Mouse (Mus musculus) heart, embryonic 14.5 days (tissue): ENCODE measurements around the gene Rgs8. TPM values are rescaled to one million over a fixed set of nuclear protein-coding genes. Genes with fewer than 3 reads are reported as not detected.

Source experiments
- ATAC-seq: fragments of 200-750 bp; cut with Nextera tagmentation; 2 replicates; pipeline ENCODE4 v1.8.0; 2017; ENCODE audit warnings: low read depth, moderate TSS enrichment; ENCODE audit not compliant: insufficient number of reproducible peaks, insufficient read depth, low FRiP score
- H3K27ac ChIP-seq, 2 experiments: fragments of 200-500 bp in 1 of 2; fragments of 300-500 bp in 1 of 2; sonication (generic) in 1 of 2; replicated peaks in 1 of 2; 2 replicates each; pipeline ENCODE4 v1.5.1; 2012 to 2014; ENCODE audit warnings: low read depth in 2 of 2, low read length in 2 of 2, control low read depth in 1 of 2, mild to moderate bottlenecking in 1 of 2, mixed read lengths in 1 of 2; ENCODE audit not compliant: control insufficient read depth in 1 of 2, insufficient read depth in 1 of 2
- H3K27me3 ChIP-seq: fragments of 300-500 bp; sonication (generic); 2 replicates; pipeline ENCODE4 v1.6.1; 2014; ENCODE audit warnings: mild to moderate bottlenecking, low read length, control low read depth; ENCODE audit not compliant: control insufficient read depth, insufficient read depth
- H3K36me3 ChIP-seq: fragments of 300-500 bp; sonication (generic); 2 replicates; pipeline ENCODE4 v1.6.1; 2014; ENCODE audit warnings: mild to moderate bottlenecking, control low read depth, low read length, mixed read lengths; ENCODE audit not compliant: control insufficient read depth, insufficient read depth
- H3K4me1 ChIP-seq, 2 experiments: fragments of 200-500 bp in 1 of 2; fragments of 300-500 bp in 1 of 2; sonication (generic) in 1 of 2; 2 replicates each; pipeline ENCODE4 v1.6.1; 2012 to 2014; ENCODE audit warnings: low read length in 2 of 2, control low read depth in 1 of 2, mixed read lengths in 1 of 2; ENCODE audit not compliant: control insufficient read depth in 2 of 2, insufficient read depth in 2 of 2
- H3K4me2 ChIP-seq: fragments of 300-500 bp; sonication (generic); 2 replicates; pipeline ENCODE4 v1.6.1; 2014; ENCODE audit warnings: mild to moderate bottlenecking, low read length
- H3K4me3 ChIP-seq, 2 experiments: fragments of 200-500 bp in 1 of 2; fragments of 300-500 bp in 1 of 2; sonication (generic) in 1 of 2; 2 replicates each; pipeline ENCODE4 v1.5.1; 2012 to 2014; ENCODE audit warnings: low read length in 2 of 2, mild to moderate bottlenecking in 2 of 2, control low read depth in 1 of 2, low read depth in 1 of 2, moderate library complexity in 1 of 2; ENCODE audit not compliant: control insufficient read depth in 1 of 2, insufficient read depth in 1 of 2
- H3K9ac ChIP-seq: fragments of 300-500 bp; sonication (generic); 2 replicates; pipeline ENCODE4 v1.6.1; 2014; ENCODE audit warnings: mild to moderate bottlenecking, low read length
- H3K9me3 ChIP-seq: fragments of 300-500 bp; sonication (generic); 2 replicates; pipeline ENCODE4 v1.6.1; 2016; ENCODE audit warnings: low read length, control low read depth; ENCODE audit not compliant: control insufficient read depth
- WGBS: fragments of 180-500 bp; shearing (Covaris S2); extraction: QIAGEN DNeasy Blood & Tissue Kit; methylation state at CpG from one replicate; pipeline ENCODE4 v1.1.7; 2014; 5-methylcytosine and 5-hydroxymethylcytosine counted together
- polyA plus RNA-seq: library from polyadenylated mRNA; unstranded; fragments of >200 nt; fragmentation: Nextera tagmentation; extraction: Ambion mirVana; gene quantifications from 2 replicates; pipeline ENCODE4 v1.2.1, GENCODE M21; 2014

The Rgs8 gene
- polyA plus RNA-seq, 1 experiment from 2014 or later: 0.58 TPM

DNA sequence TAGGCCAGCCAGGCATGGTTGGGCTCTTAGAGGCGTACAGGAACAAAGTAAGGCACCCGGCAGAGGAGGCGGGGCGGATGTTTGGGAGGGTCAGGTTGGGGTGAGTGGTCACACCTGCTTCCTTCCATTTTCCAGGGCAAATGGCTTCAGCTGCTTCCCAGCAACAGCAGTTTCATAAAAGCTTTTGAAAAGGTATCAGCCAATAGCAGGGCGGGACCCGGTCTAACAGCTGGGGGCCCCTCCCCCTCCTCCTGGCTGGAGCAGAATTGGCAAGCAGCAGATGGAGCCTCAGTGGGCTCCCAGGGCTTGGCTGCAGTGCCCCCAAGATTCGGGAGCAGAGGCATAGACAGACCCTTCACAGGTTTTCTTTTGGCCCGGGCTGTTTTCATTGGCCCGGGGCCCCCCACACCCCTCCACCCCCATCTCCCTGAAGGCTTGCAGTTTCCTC, 11.3 kb upstream of the Rgs8 start:
- Histone ChIP-seq H3K27me3 (no peaks in the 10 kb centered on the region), H3K4me3 (peak overlapping the region in 1 of 2 experiments; percentile 2; a peak in 2 of 4 replicates), H3K9me3 (peaks cover 5% of the 10 kb centered on the region; the same call in 1 of the 2 replicates), H3K4me2 (peak overlapping the region; percentile 57), H3K36me3 (no peaks in the 10 kb centered on the region), H3K9ac (peak overlapping the region; percentile 49), H3K4me1 (peaks cover 15% of the 10 kb centered on the region in 2 experiments), H3K27ac (peak overlapping the region; percentile 66 to 70; a peak in 3 of 4 replicates)
- WGBS: 4% methylated on average over 9 of the region's 9 CpGs
- peak; percentile 73 for ATAC-seq

DNA sequence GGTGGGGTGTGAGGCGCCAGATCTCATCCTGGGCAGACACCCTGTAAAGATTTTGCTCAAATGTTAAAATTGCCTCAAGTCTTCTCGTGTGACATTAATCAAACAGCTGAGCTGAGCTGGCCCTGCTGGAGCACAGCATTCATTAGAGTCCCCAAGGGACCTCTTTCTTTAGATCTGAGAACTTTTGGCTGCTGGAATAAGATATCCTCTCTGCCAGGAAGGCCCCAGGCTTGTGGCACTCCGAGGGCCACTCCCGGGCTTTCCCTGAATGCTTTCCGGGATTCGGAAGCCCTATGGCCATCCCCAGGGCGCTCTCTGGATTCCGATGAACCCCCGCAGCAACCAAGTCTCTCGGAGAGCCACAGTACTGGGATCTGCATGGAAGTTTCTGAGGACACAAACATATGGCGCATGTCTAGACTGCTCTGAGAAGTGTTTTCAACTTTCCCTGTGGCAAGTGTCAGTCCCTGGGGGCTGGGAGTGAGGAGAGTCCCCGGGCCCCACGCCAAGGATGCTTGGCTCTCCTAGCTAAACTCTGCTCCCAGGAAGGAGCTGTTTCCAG, 10.8 kb upstream of the Rgs8 start:
- WGBS: 11% methylated on average over 13 of the region's 13 CpGs

DNA sequence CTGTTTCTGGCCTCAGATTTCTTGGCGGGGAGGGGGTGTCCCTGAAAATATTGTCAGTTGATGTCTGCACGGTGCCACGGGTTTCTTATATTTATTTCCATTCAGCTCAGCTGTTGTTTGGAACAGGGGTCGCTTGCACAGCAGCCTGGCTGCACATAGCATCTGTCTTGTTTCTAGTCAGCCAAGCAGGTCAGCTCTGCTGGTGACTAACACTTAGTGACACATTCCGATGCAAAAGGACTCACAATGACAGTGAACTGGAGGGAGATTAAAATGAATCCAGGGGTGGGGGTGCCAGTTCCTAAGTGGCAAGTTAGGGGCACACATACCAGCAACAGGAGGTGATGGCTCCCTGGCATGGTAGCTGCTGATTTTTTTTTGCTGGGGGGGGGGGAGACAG, 849 bp downstream of the Rgs8 start:
- H3K4me3 ChIP-seq: peak overlapping the region; percentile 34 to 39; a peak in 2 of 4 replicates
- no peak overlapping the region for H3K27ac ChIP-seq
- peak overlapping the region; percentile 71 for H3K4me2 ChIP-seq
- H3K27me3 ChIP-seq: peaks cover 25% of the 10 kb centered on the region
- H3K36me3 ChIP-seq: no peaks in the 10 kb centered on the region
- peak overlapping the region; percentile 35 for H3K9ac ChIP-seq
- peaks cover 11% of the 10 kb centered on the region in 2 experiments for H3K4me1 ChIP-seq
- H3K9me3 ChIP-seq: no peaks in the 10 kb centered on the region
- WGBS: 8% methylated on average over 5 of the region's 5 CpGs
- no peak for ATAC-seq

More for the DNA sequence above, 10.8 kb upstream of the Rgs8 start:
- peak overlapping the region in 1 of 2 experiments; percentile 2; a peak in 2 of 4 replicates for H3K4me3 ChIP-seq
- peak; percentile 69 for ATAC-seq
- peaks cover 9% of the 10 kb centered on the region; the same call in 1 of the 2 replicates for H3K9me3 ChIP-seq
- peak overlapping the region; percentile 49 for H3K9ac ChIP-seq
- H3K4me2 ChIP-seq: peak overlapping the region; percentile 57
- H3K36me3 ChIP-seq: no peaks in the 10 kb centered on the region
- peaks cover 15% of the 10 kb centered on the region in 2 experiments for H3K4me1 ChIP-seq
- no peaks in the 10 kb centered on the region for H3K27me3 ChIP-seq
- peak overlapping the region; percentile 66 to 70 for H3K27ac ChIP-seq

DNA sequence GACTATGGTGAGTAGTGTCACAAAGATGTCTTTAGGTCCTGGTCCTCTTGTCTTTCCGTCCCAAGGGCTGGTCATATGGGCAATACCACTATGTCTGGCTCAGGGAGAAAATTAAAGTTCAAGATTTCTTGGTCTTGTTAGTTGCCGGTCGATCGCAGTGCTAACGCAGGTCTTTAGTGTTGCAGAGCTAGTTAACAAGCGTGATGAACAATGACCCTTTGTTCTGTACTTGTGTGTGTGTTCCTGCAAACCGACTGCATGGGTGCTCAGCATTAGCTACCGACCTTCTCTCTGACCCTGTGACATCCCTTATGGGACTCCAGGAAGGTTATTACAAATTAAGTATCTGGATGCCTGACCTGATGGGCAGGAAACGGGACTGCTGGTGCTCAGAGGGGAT, 6.8 kb downstream of the Rgs8 start:
- Histone ChIP-seq H3K27ac (no peak overlapping the region), H3K9ac (no peak overlapping the region), H3K4me2 (no peak overlapping the region), H3K36me3 (no peaks in the 10 kb centered on the region), H3K9me3 (no peaks in the 10 kb centered on the region), H3K4me3 (no peak overlapping the region), H3K4me1 (peaks cover 0 to 5% of the 10 kb centered on the region in 2 experiments; a peak in 2 of 4 replicates), H3K27me3 (peaks cover 10% of the 10 kb centered on the region; the same call in 1 of the 2 replicates)
- WGBS: 73% methylated on average over 9 of the region's 9 CpGs
- ATAC-seq: no peak

DNA sequence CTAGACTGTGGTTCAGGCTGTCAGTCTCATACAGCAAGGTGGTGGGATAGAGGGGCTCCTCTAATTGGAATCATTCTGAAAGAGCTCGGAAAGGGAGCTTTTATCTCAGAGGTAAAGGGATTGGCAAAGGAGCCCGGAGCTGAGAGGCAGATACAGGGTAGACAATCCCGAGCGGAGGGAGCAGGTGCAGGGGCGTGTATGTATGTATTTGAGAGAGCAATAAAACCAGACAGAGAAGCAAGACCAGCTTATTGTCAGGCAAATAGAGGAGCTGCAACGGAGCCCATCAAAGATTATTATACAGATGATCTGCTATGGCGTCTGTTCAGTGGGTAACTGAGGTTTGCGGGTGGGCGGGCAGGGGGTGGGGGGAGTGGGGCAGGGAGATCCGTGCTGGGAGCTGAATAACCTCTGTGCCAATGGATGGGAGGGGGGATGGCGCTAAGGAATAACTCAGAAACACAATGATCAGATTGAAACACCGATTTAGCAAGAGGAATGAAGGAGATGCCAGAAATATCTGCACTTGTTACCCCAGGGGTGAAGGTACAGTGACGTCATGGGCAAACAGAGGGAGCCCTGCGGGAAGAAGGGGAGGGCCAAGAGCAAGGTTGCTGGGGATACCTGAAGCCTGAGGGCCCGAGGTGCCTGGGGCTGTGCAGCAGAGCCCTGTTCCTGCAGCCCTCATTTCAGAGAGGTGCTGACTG, 8.3 kb downstream of the Rgs8 start:
- 44% methylated on average over 15 of the region's 15 CpGs for WGBS
- Histone ChIP-seq H3K9me3 (no peaks in the 10 kb centered on the region), H3K4me1 (peaks cover 0 to 11% of the 10 kb centered on the region in 2 experiments; a peak in 3 of 4 replicates), H3K27ac (no peak overlapping the region), H3K4me3 (no peak overlapping the region), H3K9ac (no peak overlapping the region), H3K4me2 (no peak overlapping the region), H3K27me3 (peaks cover 3% of the 10 kb centered on the region; the same call in 1 of the 2 replicates), H3K36me3 (no peaks in the 10 kb centered on the region)
- no peak for ATAC-seq

DNA sequence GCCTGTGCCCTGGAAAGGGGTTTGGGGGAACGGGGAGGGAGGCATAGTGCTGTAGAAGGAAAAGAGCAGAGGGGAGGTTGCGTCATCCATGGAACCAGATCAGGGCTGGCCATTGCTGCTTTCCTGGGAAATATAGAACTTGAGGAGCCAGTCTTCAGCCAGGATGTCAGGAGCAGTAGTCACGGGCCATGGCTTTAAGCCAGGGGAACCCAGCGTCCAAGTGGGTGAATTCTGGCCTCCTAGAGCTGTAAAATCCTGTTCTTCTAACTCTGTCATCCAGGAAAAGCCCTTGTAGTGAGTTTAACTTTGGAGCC, 8.8 kb downstream of the Rgs8 start:
- Histone ChIP-seq H3K4me3 (no peak overlapping the region), H3K4me1 (peaks cover 0 to 12% of the 10 kb centered on the region in 2 experiments; a peak in 3 of 4 replicates), H3K27ac (no peak overlapping the region), H3K36me3 (no peaks in the 10 kb centered on the region), H3K9me3 (no peaks in the 10 kb centered on the region), H3K9ac (no peak overlapping the region), H3K4me2 (no peak overlapping the region), H3K27me3 (peaks cover 3% of the 10 kb centered on the region; the same call in 1 of the 2 replicates)
- ATAC-seq: no peak
- 43% methylated on average over 4 of the region's 4 CpGs for WGBS

DNA sequence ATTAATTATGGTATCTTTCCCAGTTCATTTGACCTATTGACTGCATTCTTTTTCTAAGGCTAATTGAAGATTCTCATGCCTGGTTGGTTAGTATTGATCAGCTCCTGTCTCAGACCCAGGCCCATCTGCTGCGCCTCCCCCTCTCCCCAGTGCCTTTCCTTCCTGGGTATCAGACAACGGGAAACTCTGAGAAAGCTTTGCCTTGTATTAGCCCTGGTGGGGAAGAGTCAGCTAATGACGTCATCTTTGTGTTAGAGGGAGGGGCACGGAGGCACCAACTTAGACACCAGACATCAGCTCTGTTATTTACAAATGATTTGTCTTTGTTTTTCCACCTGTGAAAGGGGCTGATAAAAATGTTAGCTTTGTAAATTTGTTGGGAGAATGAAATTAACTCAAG, 9.5 kb downstream of the Rgs8 start:
- peaks cover 0 to 12% of the 10 kb centered on the region in 2 experiments; a peak in 3 of 4 replicates for H3K4me1 ChIP-seq
- H3K36me3 ChIP-seq: no peaks in the 10 kb centered on the region
- no peaks in the 10 kb centered on the region for H3K9me3 ChIP-seq
- H3K4me3 ChIP-seq: no peak overlapping the region
- no peak overlapping the region for H3K27ac ChIP-seq
- WGBS: 27% methylated on average over 4 of the region's 4 CpGs
- H3K9ac ChIP-seq: no peak overlapping the region
- peaks cover 3% of the 10 kb centered on the region; the same call in 1 of the 2 replicates for H3K27me3 ChIP-seq
- H3K4me2 ChIP-seq: no peak overlapping the region
- ATAC-seq: no peak
